In the genomic region with DNA sequence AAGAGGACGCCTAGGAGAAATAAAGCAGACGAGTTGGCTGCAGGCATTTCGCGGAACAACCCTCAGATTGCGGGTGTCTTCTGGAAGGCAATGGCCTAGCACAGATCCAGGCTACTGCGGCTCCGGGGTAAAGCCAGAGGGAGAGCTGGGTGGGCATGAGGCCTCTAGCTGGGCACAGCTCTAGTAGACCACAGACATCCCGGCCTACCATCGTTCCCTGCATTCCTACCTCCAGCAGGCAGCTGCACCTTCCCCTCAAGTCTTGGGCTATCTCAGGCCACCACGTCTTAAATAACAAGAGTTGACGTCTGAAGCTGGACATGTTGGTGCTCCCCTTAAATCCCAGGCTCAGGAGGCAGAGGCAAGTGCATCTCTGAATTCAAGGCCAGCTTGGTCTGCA, we compare ENCODE assay signal across 21 mouse cellular contexts. TPM values are rescaled to one million over a fixed set of nuclear protein-coding genes. Genes with fewer than 3 reads are reported as not detected.
"Had no signal": no experiment of that assay in that cellular context is flagged by ENCODE, and none has a peak within 500 bp of the region (broad histone marks: within the 10 kb centered on the region; RNA-seq: fewer than 3 reads in every experiment).

No protein-coding gene starts in this region.

- ATAC-seq: intestine, embryonic 16.5 days; liver, embryonic 12.5 days; midbrain, embryonic 15.5 days had no signal

- H3K9ac ChIP-seq: limb, embryonic 12.5 days; limb, embryonic 15.5 days; liver, embryonic 12.5 days; liver, embryonic 15.5 days; midbrain, embryonic 12.5 days; midbrain, embryonic 15.5 days; neural tube, embryonic 12.5 days; neural tube, embryonic 15.5 days; stomach, embryonic 15.5 days had no signal

- H3K4me2 ChIP-seq: limb, embryonic 12.5 days; limb, embryonic 15.5 days; liver, embryonic 12.5 days; liver, embryonic 15.5 days; midbrain, embryonic 12.5 days; midbrain, embryonic 15.5 days; neural tube, embryonic 12.5 days; neural tube, embryonic 15.5 days; stomach, embryonic 15.5 days had no signal

- H3K27ac ChIP-seq: limb, embryonic 12.5 days; limb, embryonic 15.5 days; liver, embryonic 12.5 days; liver, embryonic 15.5 days; midbrain, embryonic 12.5 days; midbrain, embryonic 15.5 days; neural tube, embryonic 12.5 days; neural tube, embryonic 15.5 days; stomach, embryonic 15.5 days had no signal

- H3K4me1 ChIP-seq: midbrain, embryonic 12.5 days; neural tube, embryonic 12.5 days had no signal

- H3K36me3 ChIP-seq: liver, embryonic 15.5 days; midbrain, embryonic 15.5 days; neural tube, embryonic 15.5 days; stomach, embryonic 15.5 days had no signal

- H3K27me3 ChIP-seq: limb, embryonic 12.5 days; limb, embryonic 15.5 days; liver, embryonic 15.5 days; midbrain, embryonic 12.5 days; midbrain, embryonic 15.5 days; neural tube, embryonic 12.5 days; neural tube, embryonic 15.5 days; stomach, embryonic 15.5 days had no signal

- DNase-seq: right cerebral cortex, adult 18-20 months; right cerebral cortex, postnatal 25 days had no signal

- H3K9me3 ChIP-seq: limb, embryonic 12.5 days; limb, embryonic 15.5 days; liver, embryonic 12.5 days; liver, embryonic 15.5 days; midbrain, embryonic 12.5 days; midbrain, embryonic 15.5 days; neural tube, embryonic 12.5 days; neural tube, embryonic 15.5 days; stomach, embryonic 15.5 days had no signal

- H3K4me3 ChIP-seq: limb, embryonic 12.5 days; limb, embryonic 15.5 days; liver, embryonic 12.5 days; liver, embryonic 15.5 days; midbrain, embryonic 12.5 days; midbrain, embryonic 15.5 days; neural tube, embryonic 12.5 days; neural tube, embryonic 15.5 days; stomach, embryonic 15.5 days had no signal

RNA-seq across cellular contexts. Expression of gene Olfr1371, which starts 48.6 kb away (rescaled TPM):
- total RNA-seq: layer of hippocampus, adult 18-20 months; layer of hippocampus, postnatal 14 days; left cerebral cortex, adult 8-10 months; left cerebral cortex, postnatal 14 days; left cerebral cortex, postnatal 4 days; megakaryocyte progenitor cell, adult 5-6 weeks had no signal
- polyA plus RNA-seq: intestine, embryonic 16.5 days; kidney, embryonic 16.5 days; limb, embryonic 12.5 days; limb, embryonic 15.5 days; liver, embryonic 12.5 days; liver, embryonic 15.5 days; lung, adult 2 months; lung, embryonic 16.5 days; midbrain, embryonic 12.5 days; midbrain, embryonic 15.5 days; neural tube, embryonic 12.5 days; neural tube, embryonic 15.5 days; stomach, embryonic 15.5 days had no signal
